Mouse (Mus musculus): Measurements from ENCODE around the gene Cerkl. TPM values are rescaled to one million over a fixed set of nuclear protein-coding genes. Genes with fewer than 3 reads are reported as not detected.

The Cerkl gene
- 1 to 10 TPM; 2.5 to 4.2 TPM for total RNA-seq (2021)
- long read RNA-seq, experiment 1, partial matches to known transcripts = 0 of 2 reads
- long read RNA-seq, experiment 1, other reads (novel, unspliced or antisense) = 2 of 2 reads
- long read RNA-seq, experiment 2, partial matches to known transcripts = 1 of 1 reads
- long read RNA-seq, experiment 2, other reads (novel, unspliced or antisense) = 0 of 1 reads

DNA sequence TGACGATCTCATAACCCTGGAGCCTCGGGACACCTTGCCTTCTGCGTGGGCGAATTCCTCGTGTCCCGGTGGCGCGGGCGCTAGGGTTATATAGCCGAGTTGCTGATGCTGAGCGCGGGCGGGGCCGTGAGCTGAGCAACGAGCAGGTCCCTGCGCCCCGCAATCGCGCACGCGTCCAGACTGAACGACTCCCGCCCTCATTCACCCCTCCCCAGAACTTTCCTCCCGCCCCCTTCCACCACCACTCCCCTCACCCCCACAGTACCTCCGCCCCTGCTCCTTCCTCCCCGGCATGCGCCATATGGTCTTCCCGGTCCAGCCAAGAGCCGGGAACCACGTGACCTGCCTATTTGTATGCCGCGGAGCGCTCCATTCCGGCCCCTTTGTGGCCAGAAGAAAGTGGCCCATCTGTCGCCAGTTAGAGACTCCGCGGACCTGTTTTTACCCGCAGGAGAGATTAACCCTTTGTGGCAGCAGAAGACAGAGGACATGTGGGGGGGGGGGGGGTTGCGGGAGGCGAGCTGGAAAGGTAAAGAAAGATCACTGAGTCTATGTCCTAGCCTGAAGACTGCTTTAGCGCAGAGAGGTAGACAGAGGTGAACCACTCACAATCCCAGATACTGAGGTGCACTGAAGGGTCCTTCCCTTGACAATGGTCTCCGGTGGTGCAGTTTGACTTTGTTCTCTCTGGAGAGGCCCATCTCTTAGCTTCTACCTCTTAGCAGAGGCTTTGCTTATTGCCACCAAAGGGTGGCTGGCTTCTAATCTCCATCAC is at the start of gene Cerkl, which contains the start of gene Neurod1:
TSS of gene Cerkl (minus strand) at position 211 of the 775 bp plus-strand sequence.
TSS of gene Neurod1 (minus strand) at position 177 of the 775 bp plus-strand sequence.
- DNase-seq (ENCODE audit: low spot score in 2 of 2) = no peak

DNA sequence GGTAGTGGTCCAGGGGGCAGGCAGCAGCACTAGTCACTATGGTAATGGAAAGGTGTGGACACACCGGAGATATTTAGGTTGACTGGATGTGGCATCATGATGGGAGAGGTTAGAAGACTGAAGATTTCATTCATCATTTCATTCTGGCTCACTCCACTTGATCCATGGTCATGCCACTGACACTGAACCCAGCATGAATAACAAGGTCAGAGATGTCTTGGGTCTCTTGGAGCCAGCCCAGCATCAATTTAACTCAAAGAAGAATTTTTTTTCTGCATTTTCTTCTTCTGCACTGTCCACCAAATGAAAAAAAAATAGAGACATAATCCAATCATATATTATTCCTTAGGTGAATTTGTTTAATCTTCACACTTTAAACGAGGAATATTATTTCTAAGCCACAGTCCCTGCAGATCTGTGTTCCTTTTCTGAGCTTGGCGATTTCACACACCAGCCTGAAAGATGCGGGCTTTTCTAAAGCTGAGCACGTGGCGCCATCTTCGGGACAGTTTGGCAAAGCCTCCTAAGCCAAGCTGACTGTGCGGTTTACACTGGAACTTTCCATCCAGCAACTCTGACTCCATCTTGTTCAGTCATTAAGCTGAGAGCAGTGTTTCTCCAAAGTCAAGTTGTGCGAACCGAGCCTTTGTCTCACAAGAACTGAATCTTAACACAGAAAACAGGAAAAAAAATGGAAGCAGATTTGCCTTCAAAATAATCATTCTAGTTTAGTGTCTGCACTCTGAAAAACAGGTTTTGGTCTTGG is 42.6 kb upstream of the Cerkl start:
- peak; percentile 19 to 58 for DNase-seq (ENCODE audit: low spot score in 2 of 2)

DNA sequence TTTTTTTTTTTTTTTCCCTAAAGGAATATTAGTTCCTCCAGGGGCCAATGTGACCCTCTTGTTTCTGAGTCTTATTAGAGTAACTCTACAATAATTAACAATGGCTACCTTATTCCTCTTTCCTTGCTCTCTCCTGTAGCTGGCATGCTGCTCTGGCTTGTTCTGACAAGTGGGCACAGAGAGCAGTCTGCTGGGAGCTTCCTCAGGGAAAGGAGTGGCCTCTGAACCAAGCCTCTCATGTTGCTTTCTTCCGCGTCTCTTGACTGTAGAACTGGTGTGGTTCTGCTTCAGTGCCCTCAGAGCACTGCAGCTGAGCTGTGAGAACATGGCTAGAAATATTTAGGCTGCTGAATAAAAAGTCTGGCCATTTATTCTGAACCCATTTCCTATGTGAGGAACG is 28.5 kb upstream of the Cerkl start:
- no peak for DNase-seq (ENCODE audit: low spot score in 2 of 2)

DNA sequence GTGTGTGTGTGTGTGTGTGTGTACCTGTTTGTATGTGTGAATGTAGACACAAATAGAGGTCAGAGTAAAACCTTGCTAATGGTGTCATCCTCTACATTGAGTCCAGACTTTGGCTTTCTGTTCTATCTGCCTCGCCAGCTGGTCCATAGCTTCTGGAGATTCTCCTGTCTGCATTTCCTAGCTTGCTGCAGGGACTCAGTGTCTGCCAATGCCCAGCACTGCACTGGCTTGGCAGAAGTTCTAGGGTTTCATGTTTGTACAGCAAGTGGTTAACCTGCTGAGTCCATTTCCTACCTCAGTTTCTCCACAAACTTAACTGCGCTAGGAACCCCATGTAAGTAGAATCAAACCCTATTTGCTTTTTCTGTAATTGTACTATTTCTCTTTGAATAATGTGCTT is 25.9 kb upstream of the Cerkl start:
- DNase-seq (ENCODE audit: low spot score in 2 of 2) = no peak

DNA sequence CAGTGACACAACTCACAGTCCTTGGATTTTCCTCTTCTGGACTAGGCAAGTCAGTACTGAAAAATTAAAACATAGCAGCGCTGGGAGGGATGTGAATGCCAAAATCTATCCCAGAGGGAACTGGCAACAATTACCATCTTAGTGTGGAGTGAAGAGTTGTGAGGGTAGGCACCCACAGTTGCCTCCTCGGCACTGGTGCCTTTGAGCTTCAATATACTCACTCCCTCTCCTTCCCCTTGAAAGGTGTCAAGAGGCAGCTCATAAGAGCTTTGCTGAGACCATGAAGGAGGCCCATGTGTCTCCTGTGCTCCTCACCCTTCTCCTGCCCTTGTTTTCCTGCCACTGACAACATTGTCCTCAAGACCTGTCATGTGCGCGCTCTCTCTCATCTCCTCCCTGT is 5.8 kb upstream of the Cerkl start:
- DNase-seq (ENCODE audit: low spot score in 2 of 2) = no peak

DNA sequence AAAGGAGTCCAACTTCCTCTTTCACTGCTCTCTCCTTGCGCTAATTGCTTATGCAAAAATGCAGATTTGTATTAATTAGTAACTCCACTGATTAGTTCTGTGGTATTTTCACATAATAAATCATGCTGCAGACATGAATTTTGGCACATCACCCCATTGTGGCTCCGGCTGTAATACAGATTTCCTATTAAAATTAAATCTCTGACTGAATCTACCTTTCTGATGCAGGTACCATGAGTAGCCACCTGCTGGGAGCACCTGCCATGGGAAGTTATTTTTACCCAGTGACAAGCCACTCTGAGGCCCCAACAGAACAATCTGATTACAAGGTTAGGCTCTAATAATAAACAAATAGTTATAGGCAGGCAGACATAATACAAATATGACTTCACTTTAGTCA is 5.3 kb upstream of the Cerkl start:
- no peak for DNase-seq (ENCODE audit: low spot score in 2 of 2)

DNA sequence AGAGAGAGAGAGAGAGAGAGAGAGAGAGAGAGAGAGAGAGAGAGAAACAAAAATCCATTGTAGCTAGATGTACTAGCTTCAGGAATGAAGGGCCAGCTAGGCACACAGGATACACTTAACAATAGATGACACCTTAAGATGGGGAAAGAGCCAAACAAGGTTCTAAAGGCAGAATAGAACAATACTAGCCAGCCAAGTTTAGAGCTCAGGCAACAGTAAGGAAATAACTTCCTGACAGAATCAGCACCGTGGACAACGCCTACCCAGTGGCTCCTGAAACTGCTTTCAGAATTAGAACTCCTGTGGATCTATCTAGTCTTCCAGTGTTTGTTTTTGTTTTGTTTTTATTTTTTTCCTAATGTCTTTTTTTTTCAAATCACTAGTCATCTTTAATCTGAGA is 4.0 kb upstream of the Cerkl start:
- DNase-seq (ENCODE audit: low spot score in 2 of 2) = no peak

DNA sequence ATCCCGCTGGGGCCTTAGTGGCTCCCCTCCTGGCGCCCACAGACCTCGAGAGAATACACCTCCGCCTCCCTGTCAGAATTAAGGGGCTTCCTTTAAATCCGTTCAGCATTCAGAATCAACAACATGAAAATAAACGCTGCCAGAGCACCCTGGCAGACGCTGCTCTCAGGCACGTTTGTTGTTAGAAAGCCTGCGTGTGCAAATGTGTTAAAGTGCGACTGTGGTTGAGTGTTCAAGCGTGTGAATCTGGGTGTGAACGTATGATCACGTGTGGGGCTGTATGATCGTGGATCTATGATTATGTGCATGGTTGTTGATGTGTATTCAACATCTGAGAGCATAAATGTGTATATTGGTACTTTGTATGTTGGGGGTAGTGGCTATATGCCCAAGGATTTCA is 3.5 kb upstream of the Cerkl start:
- no peak for DNase-seq (ENCODE audit: low spot score in 2 of 2)

DNA sequence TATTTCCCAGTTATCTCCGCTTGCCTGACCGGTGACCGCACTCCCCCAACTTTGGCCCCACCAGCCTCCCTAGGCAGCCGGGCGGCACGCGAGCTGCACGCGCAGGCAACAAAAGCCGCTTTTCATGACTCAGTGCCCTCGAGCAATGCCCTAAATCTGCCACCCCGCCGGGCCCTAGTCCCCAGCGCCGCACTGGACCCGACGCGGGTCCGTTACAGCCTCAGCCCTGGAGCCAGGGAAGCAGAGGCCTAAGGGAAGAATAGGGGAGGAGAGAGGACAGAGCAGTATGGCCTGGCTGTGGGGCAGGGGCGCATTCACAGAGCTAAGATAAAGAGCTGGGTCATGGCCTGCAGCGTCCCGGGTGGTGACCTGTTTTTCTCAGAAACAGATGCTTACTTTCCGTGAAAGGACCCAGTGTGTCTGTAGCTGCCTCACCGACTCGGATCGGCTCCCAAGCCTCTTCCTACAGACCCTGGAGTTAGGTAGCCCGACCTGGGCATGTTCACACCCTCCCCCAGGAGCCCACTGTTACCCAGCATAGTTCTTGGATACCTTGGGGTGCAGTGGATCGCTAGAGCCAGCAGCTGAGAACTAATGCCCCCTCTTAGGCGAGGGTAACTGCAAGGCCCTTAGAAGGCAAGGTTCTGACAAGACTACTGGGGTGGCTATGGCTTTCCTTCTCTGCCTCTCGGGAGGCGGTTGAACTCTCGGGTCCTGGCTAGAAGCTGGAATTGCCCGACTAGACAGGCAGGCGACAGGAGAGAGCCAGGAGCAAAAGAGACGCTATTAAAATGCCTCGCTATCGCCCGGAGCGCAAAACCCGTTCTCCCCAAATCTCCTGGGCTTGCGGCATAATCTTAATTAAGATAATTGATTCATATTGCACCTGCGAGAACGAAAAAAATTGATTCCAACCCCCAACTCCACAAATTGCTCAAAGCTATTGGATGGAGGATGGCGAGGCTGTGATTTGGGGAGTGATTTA is 2.8 kb upstream of the Cerkl start:
- no peak for DNase-seq (ENCODE audit: low spot score in 2 of 2)

DNA sequence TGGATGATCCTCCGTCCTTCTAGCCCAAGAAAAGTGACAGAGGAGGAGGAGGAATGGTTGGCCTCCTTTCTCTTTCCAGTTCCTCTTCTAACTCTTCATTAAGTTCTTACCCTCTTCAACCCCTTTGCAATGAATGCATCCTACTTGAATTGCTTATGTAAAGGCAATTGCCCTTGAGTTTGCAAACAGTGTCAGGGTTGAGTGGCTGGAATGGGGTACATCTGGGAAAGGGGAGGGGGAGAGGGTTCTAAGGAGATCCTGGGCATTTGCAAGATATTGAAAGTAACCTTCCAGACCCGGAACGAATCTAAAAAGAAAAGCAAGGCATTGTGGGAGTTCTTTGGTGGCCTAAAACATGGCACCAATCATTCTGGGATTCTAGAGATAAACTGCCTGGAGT is 1.3 kb upstream of the Cerkl start:
- no peak for DNase-seq (ENCODE audit: low spot score in 2 of 2)

DNA sequence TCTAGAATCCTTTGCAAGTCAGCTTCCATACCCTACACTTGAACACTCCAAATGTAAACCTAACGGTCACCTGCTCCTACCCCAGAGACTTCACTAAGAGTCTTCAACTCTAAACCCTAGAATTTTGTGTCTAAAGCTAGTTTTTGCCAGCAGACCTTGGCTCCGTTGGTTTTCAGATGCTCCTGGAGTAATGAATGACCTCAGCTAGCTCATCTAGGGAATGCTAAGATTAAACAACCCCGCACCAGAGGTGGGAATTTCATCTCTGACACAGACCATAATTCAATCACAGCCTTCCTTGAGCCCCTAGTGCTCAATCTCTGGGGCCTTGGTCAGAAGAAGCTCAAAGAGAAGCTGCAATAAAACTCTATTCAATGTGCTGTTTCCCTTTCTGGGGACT is 849 bp upstream of the Cerkl start:
- DNase-seq (ENCODE audit: low spot score in 2 of 2) = no peak

DNA sequence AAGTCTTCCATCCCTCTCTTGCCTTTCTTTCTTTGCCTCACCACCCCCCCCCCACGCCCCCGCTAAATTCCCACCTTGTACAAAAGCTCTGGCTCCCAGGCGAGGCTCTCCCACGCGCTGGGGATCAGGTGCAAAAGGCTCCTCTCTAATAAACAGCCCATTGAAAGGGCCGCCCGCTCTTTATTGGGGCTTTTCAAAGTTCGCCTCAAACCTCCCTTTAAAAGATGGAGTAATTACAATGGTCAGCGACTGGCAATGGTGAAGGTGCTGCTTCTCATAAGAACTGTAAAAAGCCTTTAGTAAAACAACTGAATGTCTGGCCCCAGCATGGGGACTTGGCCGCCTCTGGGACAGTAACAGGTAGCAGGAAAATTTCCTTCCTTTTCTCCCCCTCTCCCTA is 939 bp downstream of the Cerkl start:
- no peak for DNase-seq (ENCODE audit: low spot score in 2 of 2)

DNA sequence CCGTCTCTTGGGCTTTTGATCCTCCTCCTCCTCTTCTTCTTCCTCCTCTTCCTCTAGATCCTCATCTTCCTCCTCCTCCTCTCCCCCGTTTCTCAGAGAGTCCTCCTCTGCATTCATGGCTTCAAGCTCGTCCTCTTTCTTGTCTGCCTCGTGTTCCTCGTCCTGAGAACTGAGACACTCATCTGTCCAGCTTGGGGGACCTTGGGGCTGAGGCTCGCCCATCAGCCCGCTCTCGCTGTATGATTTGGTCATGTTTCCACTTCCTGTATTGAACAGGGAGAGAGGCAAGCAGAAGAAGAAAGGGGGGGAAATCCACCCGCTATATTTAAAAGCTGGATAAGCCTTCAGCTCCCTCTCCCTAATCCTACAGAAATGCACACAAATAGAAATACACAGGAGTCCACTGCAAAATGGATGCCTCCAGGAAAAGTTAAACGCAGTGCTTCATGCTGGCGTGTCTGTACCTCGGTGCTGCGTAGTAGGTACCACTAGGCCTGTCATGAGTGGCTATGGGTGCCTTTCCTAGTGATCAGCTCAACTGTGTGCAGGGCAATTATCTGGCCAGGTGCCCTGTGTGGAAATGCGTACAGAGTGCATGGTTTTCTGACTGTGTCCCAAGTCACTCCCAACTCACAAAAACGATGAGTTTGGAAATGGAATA is 1.7 kb downstream of the Cerkl start:
- DNase-seq (ENCODE audit: low spot score in 2 of 2) = no peak

DNA sequence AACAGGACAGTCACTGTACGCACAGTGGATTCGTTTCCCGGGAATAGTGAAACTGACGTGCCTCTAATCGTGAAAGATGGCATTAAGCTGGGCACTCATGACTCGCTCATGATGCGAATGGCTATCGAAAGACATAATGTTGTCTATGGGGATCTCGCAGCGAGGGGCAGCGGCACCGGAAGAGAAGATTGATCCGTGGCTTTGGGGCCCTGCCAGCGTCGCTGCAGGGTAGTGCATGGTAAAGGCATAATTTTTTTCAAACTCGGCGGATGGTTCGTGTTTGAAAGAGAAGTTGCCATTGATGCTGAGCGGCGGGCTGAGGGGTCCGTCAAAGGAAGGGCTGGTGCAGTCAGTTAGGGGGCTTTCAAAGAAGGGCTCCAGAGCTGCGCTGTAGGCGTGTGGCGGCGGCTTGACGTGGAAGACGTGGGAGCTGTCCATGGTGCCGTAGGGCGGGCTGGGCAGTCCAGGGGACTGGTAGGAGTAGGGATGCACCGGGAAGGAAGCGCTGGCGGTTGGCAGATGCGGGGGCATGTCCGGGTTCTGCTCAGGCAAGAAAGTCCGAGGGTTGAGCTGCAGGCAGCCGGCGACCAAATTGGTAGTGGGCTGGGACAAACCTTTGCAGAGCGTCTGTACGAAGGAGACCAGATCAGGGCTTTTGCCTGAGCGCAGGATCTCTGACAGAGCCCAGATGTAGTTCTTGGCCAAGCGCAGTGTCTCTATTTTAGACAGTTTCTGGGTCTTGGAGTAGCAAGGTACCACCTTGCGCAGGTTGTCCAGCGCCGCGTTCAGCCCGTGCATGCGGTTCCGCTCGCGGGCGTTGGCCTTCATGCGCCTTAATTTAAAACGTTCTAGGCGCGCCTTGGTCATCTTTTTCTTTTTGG is 2.4 kb downstream of the Cerkl start:
- peak; percentile 51 to 65 for DNase-seq (ENCODE audit: low spot score in 2 of 2)

DNA sequence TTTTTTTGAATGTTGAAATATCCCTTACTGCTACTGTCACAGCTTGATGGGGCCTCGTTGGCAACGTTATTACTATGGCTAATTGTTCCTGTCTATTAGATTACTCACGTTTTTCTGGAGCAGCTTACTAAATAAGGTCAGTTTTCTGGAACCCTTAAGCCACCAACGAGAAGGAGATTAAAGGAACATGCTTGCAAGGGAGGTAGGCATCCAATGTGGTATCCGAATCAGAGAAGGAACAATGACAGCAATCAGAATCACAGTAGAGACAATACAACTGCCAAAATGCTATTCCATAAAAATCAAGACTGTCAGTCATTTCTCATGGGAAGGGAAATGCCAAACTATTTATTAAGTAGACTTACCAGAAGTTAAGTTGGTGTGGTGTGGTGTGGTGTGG is 5.1 kb downstream of the Cerkl start:
- DNase-seq (ENCODE audit: low spot score in 2 of 2) = no peak

DNA sequence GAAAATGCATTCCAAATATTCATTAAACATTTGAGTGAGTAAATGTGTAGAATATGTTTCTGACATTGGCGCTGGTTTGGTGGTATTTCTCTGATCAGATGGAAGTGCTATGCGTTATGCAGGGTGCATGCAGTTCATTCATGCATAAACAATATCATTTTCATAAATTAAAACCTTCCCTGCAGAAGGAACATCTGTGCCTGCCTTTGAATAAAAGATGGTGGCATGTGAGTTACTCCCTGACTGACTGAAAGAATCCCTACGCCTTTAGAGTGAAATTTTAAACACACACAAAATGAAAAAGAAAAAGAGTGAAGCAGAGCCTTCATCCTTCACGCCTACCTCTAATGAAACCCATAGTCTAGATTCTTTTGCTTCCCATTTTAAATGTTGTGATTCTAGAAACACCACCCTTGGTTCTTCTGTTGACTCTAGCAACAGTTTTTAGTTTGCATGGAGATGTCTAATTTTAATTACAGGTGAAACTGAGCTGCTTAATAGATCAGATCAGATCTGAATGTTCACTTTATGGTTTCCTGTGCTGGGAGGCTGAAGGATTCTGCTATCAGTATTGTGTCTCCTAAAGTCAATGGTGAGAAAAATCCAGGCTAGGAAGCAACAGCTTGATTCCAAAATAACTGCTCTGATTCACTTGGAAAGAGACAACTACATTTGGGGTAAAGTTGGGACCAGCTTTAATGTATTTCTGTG is 5.7 kb downstream of the Cerkl start:
- no peak for DNase-seq (ENCODE audit: low spot score in 2 of 2)

DNA sequence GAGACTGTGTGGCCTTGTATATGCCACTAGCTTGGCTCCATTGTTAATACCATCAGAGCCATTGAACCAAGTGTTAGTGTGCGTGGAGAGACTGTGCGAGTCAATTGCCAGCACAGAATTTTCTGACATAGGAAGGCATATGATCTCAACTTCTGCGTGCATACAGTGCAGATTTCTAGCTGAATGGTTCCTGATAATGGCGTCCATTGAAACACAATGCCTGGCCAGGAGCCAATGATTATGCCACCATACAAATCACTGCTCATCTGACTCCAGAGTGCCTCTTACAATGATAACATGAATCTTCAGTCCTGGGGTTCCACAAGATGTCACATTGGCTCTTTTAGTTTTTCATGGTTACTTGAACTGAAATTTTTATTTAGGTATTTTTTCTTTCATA is 7.2 kb downstream of the Cerkl start:
- DNase-seq (ENCODE audit: low spot score in 2 of 2) = no peak

DNA sequence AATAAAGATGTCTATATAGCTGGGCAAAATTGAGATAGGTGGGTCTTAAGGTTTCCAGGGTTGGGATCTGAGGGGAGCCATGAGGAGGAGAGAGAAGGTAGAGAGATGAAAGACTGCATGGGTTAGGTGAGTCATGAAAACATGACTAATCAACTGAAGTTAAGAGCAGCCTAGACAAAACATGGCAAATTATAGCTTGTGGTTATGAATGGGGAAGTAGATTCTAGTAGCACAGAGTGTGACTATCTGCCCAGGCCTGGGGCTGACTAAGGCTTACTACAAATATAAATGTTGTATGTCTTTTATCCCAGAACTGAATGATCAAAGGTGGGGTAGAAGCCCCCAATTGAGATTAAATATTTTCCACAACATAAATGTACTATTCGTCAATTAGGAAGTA is 9.4 kb downstream of the Cerkl start:
- no peak for DNase-seq (ENCODE audit: low spot score in 2 of 2)

Data from adrenal gland, adult 18-20 months (tissue).